Mouse (Mus musculus) adrenal gland, adult (tissue): ENCODE data around the gene Gm20388.
A peak's percentile ranks its signal among the peaks of the same experiment; 100 is the strongest.
"Not testable (repeated sequence)": the region's sequence is repeated elsewhere in the genome, so short reads cannot be mapped to it uniquely, and the experiment has no call there.

ENCODE experiments used
- DNase-seq, 2 experiments: peaks; one replicate each; pipeline ENCODE4 v3.0.0; 2022 to 2023; ENCODE audit warnings: low spot score in 1 of 2; ENCODE audit not compliant: inconsistent age in 2 of 2

The Gm20388 gene

DNA sequence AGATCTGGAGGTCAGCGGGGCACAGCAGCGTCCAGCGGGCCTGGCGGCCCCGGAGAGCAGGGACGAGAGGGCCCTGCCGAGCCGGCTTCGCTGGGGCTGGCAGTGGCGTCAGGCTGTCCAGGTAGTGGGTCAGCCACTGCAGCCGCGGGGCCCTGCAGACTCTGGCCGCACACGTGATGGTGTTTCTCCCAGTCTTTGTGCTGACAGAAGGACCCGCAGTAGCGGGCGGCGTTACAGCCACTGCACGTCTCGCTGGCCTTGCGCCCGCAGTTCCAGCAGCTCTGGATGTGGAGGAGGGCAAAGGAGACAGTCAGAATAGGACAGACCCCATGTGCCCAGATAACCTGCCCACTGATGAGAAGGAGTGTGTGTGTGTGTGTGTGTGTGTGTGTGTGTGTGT lies 2720.1 kb downstream of the Gm20388 start:
- DNase-seq = no peak

DNA sequence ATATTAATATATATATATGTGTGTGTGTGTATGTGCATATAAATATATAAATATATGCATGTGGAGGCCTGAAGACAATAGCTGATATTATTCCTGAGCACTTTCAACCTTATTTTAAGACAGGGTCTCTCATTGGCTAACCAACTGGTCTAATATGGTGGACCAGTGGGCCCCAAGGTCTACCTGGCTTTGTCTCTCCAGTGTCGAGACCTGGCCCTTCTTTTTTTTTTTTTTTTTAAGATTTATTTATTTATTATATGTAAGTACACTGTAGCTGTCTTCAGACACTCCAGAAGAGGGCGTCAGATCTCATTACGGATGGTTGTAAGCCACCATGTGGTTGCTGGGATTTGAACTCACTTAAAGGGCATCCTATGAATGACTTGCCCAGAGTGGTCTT lies 2721.5 kb downstream of the Gm20388 start:
- DNase-seq = not testable (repeated sequence)

DNA sequence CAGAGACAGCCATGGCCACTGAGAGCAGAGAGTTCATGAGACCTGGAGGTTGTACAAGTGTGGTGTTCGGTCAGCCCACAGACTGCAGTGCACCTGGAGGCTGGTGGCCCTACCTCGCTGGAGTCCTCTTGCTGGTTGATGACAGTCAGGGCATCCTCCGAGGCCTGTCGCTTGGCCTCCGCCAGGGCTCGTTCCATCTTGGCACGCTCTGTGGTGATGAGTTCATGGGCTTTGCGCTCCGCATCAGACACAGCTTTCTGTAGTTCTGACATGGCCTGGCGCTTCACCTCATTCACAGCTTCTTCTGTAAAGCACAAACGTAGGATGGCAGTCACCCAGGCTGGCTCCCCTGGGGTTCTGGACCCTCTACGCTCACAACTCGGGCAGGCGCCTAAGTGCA lies 2722.6 kb downstream of the Gm20388 start:
- no peak for DNase-seq

- DNase-seq = no peak
Measured at GRCm38 (mm10) chr8:122635878-122636802, 2725.5 kb downstream of the Gm20388 start.

DNA sequence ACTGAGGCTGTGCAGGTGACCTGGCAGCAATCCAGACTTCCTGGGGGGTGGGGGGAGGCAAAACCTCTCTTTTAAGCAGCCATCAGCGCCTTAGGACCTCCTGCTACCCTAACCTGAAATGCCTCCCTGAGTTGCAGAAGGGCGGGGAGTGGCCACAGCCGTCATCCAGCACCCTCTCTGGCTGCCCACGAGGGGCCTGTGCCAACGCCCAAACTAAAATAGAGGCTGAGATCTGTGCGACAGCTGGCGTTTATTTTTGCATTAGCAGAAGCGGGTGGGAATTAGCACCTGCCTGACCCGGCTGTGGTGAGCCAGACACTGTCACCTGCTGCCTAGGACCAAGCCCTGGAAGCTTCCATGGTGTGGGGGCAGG lies 2726.1 kb downstream of the Gm20388 start:
- no peak for DNase-seq

- DNase-seq = no peak
Measured at GRCm38 (mm10) chr8:122637230-122637629, 2726.6 kb downstream of the Gm20388 start.

- DNase-seq = no peak
Measured at GRCm38 (mm10) chr8:122638601-122639000, 2728.0 kb downstream of the Gm20388 start.

DNA sequence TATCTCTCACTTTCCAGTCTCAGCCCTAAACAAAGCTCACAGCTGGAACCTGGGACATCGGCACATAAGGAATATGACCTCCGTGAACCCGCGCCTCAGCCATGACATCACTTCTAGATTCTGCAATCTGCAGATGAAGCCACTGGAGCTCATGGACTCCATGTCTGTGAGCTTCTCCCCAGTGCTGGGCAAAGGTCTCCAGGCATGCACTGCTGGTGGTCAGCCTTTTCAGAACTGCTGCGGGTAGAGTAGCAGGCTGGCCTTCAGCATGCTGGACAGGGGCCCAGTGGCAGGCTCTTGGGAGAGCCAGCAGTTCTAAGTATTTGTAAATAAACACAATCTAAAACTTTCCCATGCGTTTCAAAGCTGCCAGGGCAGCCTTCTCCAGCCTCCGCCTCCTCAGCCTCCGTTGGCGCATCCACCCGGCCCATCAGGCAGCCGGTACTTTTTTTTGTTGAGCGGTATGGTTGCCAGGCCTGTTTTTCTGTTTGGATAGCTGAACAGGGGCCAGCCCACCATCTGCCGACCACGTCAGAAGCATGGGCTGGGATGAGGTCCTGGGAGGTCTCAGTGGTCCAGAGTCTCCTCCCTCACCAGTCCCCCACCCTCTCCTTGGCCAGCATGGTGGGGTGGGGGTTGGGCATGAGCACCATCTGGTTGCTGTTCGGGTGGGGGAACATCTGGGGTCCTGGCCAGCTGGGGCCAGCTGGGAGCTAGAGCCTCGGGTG lies 2729.0 kb downstream of the Gm20388 start:
- peak in 1 of 2 experiments; percentile 70 for DNase-seq

- no peak for DNase-seq
Measured at GRCm38 (mm10) chr8:122640825-122641224, 2730.2 kb downstream of the Gm20388 start.

GRCm38 (mm10) chr8:122641406-122641805 lies 2730.8 kb downstream of the Gm20388 start:
- DNase-seq = no peak

DNA sequence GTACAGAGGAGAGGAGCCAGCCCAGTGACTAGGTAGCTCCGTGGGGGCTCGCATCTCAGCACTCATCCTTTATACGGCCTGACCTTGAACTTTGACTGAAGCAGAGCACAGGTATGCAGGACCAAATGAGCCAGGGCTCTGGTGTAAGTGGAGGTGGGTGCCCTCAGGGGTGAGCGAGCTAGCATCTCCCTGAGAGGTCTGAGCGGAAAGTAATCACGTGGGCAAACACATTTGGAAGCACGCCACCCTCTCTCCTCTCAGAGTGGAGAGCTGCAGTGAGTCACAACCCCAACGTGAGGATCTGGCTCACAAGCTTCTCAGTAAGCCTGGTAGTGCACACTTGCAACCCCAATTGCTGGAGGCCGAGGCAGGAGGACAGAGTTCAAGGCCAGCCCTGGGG lies 2731.4 kb downstream of the Gm20388 start:
- DNase-seq = peak; percentile 88 to 93

DNA sequence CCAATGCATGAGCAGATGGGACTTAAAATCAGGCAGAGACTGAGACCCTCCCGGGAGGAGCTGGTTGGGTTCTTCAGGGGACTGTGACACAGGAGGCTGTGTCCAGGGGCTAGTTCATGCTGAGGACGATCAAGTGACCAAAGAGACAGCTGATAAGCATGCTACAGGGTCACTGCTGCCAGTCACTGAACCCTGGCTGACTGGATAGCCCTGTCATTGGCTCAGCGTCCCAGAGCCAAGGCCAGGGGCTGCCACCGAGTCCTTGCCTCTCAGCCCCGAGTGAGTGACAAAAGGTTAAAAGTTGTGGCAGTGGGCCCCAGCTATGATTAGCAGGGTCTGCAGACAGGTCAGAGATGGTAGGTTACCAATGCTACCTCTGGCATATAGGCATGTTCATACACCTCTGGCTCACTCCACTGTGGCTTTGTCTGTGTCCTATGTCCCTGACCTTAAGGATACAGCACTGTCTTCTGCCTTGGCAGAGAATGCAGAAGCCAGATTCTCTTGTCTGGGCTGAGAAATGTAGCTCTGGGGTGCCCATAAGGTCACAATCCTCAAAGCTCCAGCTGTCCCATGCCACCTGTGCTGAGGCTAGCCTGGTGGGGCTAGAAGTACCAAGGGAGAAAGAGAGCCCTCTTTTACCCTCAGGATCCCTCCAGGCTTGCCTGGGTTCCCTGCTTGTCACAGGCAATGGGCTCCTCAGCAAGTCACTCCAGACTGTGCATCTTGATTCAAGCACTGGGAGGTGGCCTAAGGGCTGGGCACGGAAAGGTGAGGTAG lies 2733.7 kb downstream of the Gm20388 start:
- DNase-seq = peak; percentile 81 to 90

GRCm38 (mm10) chr8:122646337-122646736 lies 2735.7 kb downstream of the Gm20388 start:
- DNase-seq = no peak

GRCm38 (mm10) chr8:122648192-122648970 lies 2737.7 kb downstream of the Gm20388 start:
- no peak for DNase-seq

- peak in 1 of 2 experiments; percentile 26 for DNase-seq
Measured at GRCm38 (mm10) chr8:122651326-122651921, 2740.8 kb downstream of the Gm20388 start.

- DNase-seq = no peak
Measured at GRCm38 (mm10) chr8:122652643-122653042, 2742.0 kb downstream of the Gm20388 start.

- DNase-seq = peak; percentile 84 to 86
Measured at GRCm38 (mm10) chr8:122654768-122655167, 2744.1 kb downstream of the Gm20388 start.

DNA sequence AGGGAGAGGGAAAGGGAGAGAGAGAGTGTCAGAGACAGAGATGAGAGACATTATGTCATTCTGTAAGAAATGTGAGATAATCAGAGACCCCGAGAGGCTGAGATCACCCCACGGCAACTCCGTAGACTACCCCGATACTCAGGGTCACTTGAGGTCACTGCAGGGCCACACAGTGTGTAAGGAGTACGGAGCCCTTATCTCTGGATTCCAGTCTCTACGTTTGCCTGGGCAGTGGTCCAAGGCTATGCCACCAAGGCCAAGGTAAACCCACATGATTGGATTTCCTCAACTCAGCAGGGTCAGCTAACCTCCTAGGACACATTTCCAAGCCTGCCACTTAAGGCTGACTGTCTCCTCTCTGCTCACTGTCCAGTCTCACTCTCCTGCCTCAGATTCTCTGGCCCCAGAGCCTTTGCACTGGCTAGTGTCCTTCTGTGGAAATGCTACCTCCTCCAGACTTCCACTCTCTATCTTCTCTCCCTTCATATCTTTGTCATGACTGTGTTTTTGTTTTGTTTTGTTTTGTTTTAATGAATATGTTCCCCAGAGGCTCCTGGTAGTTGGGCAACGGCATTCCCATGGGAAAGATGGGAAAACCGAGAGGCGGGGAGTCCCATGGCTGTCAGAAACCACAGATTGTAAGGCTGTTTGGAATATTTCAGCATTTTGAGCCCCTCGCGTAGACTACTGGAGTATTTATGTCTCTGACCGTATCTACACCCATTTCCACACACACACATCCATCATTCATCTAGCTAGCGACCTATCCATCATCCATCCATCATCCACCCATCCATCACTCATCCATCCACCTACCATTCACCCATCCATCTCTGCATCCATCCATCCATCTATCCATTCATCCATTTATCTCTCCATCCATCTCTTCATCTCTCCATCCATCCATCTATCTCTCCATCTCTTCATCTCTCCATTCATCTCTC lies 2745.7 kb downstream of the Gm20388 start:
- peak; percentile 94 to 97 for DNase-seq
